Mouse (Mus musculus): ENCODE measurements around the gene Cd44. TPM values are rescaled to one million over a fixed set of nuclear protein-coding genes. Genes with fewer than 3 reads are reported as not detected.

Cd44 gene
- polyA plus RNA-seq, 1 experiment: 8.9 TPM

DNA sequence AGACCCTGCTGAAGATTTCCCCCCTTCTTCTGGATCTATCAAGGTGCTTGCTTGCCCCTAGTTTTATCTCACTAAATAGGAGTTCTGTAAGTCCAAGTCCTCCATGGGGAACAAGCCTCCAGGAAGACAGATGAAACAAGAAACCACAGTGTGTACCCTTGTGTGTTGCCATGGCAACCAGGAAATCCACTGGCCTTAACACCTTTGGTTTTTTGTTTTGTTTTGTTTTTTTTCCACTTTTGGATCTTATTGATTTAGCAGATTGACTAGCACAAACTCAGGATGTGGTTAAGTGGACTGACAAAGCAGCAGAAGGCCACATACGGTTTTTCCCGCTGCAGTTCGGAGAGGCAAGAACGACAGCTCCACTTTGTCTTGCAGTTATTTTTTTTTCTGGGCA, 27.6 kb downstream of the Cd44 start:
- Histone ChIP-seq H3K27me3 (ENCODE audit: control insufficient read depth, insufficient read depth, low read length) (no peaks in the 10 kb centered on the region), H3K4me3 (ENCODE audit: low read depth, low read length) (no peak overlapping the region), H3K4me1 (ENCODE audit: control insufficient read depth, insufficient read depth, insufficient read length, low read length) (peaks cover 5% of the 10 kb centered on the region; the same call in 1 of the 2 replicates), H3K27ac (ENCODE audit: insufficient read depth, low read depth, low read length) (0 out of 2 replicates have a peak overlapping the region, but pooled peaks have one; percentile 22), H3K36me3 (ENCODE audit: control insufficient read depth, insufficient read depth, low read length) (no peaks in the 10 kb centered on the region)
- 62% methylated on average over 4 of the region's 4 CpGs for WGBS
- TF ChIP-seq CTCF (IDR thresholded peaks at IDR 0.05; ENCODE audit: extremely low read depth, insufficient read length, insufficient replicate concordance, low read depth, low read length): no peak
- TF ChIP-seq POLR2A (IDR thresholded peaks at IDR 0.05; ENCODE audit: low read depth, low read length): no peak

DNA sequence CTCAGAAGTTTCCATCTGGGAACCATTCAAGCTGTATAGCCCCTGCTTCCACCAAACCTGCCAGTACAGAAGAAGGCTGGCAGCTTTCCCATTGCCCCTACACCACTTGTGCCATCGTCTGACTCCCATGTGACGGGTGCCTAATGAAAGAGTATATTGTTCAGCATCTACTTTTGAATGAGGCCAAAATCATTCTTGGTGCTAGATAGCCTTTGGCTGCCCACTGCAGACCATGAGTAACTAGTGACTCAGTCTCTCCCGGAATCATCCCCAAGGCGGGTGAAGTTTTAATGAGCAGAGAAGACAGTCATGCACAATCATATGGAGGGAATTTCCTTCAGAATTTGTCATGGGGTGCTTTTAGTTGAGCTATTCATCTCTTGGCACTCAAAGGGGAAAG, 28.3 kb downstream of the Cd44 start:
- H3K4me1 ChIP-seq (ENCODE audit: control insufficient read depth, insufficient read depth, insufficient read length, low read length): no peaks in the 10 kb centered on the region; the same call in 1 of the 2 replicates
- H3K27me3 ChIP-seq (ENCODE audit: control insufficient read depth, insufficient read depth, low read length): no peaks in the 10 kb centered on the region
- 95% methylated on average over 4 of the region's 4 CpGs for WGBS
- H3K4me3 ChIP-seq (ENCODE audit: low read depth, low read length): no peak overlapping the region
- no peak overlapping the region for H3K27ac ChIP-seq (ENCODE audit: insufficient read depth, low read depth, low read length)
- H3K36me3 ChIP-seq (ENCODE audit: control insufficient read depth, insufficient read depth, low read length): no peaks in the 10 kb centered on the region
- TF ChIP-seq CTCF (IDR thresholded peaks at IDR 0.05; ENCODE audit: extremely low read depth, insufficient read length, insufficient replicate concordance, low read depth, low read length): no peak
- TF ChIP-seq POLR2A (IDR thresholded peaks at IDR 0.05; ENCODE audit: low read depth, low read length): no peak

DNA sequence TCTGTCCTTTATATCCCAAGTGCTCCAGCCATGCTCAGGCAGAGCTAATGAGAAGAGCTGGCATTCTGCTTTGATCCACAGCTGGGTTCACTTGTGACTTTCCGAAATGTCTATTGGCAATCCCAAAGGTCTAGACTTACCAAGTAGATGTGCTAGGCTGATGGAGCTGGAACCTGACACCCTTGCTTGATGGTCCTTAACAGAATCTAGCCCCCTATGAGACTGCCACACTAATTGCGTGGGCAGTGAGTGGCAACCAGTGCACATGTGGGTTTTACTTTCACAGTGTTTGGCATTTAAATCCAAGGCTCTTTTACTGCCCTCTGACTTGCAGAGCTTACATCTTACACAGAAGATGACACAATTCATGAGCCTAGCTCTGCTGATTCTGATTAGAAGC, 29.0 kb downstream of the Cd44 start:
- TF ChIP-seq CTCF (IDR thresholded peaks at IDR 0.05; ENCODE audit: extremely low read depth, insufficient read length, insufficient replicate concordance, low read depth, low read length): no peak
- no peak for TF ChIP-seq POLR2A (IDR thresholded peaks at IDR 0.05; ENCODE audit: low read depth, low read length)
- WGBS: 93% methylated on average over 2 of the region's 2 CpGs
- Histone ChIP-seq H3K4me3 (ENCODE audit: low read depth, low read length) (no peak overlapping the region), H3K27me3 (ENCODE audit: control insufficient read depth, insufficient read depth, low read length) (no peaks in the 10 kb centered on the region), H3K36me3 (ENCODE audit: control insufficient read depth, insufficient read depth, low read length) (no peaks in the 10 kb centered on the region), H3K27ac (ENCODE audit: insufficient read depth, low read depth, low read length) (no peak overlapping the region), H3K4me1 (ENCODE audit: control insufficient read depth, insufficient read depth, insufficient read length, low read length) (no peaks in the 10 kb centered on the region; the same call in 1 of the 2 replicates)

GRCm38 (mm10) chr2:102868444-102868843, 33.0 kb downstream of the Cd44 start:
- TF ChIP-seq CTCF (IDR thresholded peaks at IDR 0.05; ENCODE audit: extremely low read depth, insufficient read length, insufficient replicate concordance, low read depth, low read length) (no peak), POLR2A (IDR thresholded peaks at IDR 0.05; ENCODE audit: low read depth, low read length) (no peak)
- Histone ChIP-seq H3K36me3 (ENCODE audit: control insufficient read depth, insufficient read depth, low read length) (peaks cover 2% of the 10 kb centered on the region; the same call in 1 of the 2 replicates), H3K4me3 (ENCODE audit: low read depth, low read length) (no peak overlapping the region), H3K27ac (ENCODE audit: insufficient read depth, low read depth, low read length) (no peak overlapping the region), H3K4me1 (ENCODE audit: control insufficient read depth, insufficient read depth, insufficient read length, low read length) (peaks cover 4% of the 10 kb centered on the region; the same call in 1 of the 2 replicates), H3K27me3 (ENCODE audit: control insufficient read depth, insufficient read depth, low read length) (no peaks in the 10 kb centered on the region)
- WGBS: 50% methylated on average over 2 of the region's 2 CpGs

- TF ChIP-seq CTCF (IDR thresholded peaks at IDR 0.05; ENCODE audit: extremely low read depth, insufficient read length, insufficient replicate concordance, low read depth, low read length): no peak
- no peak for TF ChIP-seq POLR2A (IDR thresholded peaks at IDR 0.05; ENCODE audit: low read depth, low read length)
- peak overlapping the region; percentile 52; the same call in 1 of the 2 replicates for H3K27ac ChIP-seq (ENCODE audit: insufficient read depth, low read depth, low read length)
- H3K27me3 ChIP-seq (ENCODE audit: control insufficient read depth, insufficient read depth, low read length): no peaks in the 10 kb centered on the region
- peaks cover 4% of the 10 kb centered on the region; the same call in 1 of the 2 replicates for H3K4me1 ChIP-seq (ENCODE audit: control insufficient read depth, insufficient read depth, insufficient read length, low read length)
- 16% methylated on average over 6 of the region's 6 CpGs for WGBS
- no peak overlapping the region for H3K4me3 ChIP-seq (ENCODE audit: low read depth, low read length)
- H3K36me3 ChIP-seq (ENCODE audit: control insufficient read depth, insufficient read depth, low read length): peaks cover 2% of the 10 kb centered on the region; the same call in 1 of the 2 replicates
Measured at GRCm38 (mm10) chr2:102867396-102868088, 33.9 kb downstream of the Cd44 start.

DNA sequence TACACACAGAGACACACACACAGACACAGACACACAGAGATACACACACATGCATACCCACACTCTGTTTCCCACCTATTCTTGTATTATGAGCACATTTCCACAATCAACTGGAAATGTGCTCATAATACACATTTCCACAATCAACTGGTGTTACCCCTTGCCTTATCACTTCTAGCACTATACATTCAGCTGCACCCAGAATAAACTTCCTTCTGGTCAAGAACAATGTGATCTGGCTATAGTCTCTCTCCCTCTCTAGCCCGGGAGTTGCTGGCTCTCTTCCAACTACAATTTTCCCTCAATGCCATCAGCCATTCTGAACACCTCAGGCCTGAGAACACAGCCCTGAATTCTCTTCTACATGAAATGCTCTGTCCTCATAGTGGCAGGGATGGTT, 34.9 kb downstream of the Cd44 start:
- Histone ChIP-seq H3K36me3 (ENCODE audit: control insufficient read depth, insufficient read depth, low read length) (peaks cover 2% of the 10 kb centered on the region; the same call in 1 of the 2 replicates), H3K4me1 (ENCODE audit: control insufficient read depth, insufficient read depth, insufficient read length, low read length) (peaks cover 4% of the 10 kb centered on the region; the same call in 1 of the 2 replicates), H3K27me3 (ENCODE audit: control insufficient read depth, insufficient read depth, low read length) (no peaks in the 10 kb centered on the region), H3K4me3 (ENCODE audit: low read depth, low read length) (no peak overlapping the region), H3K27ac (ENCODE audit: insufficient read depth, low read depth, low read length) (peak overlapping the region; percentile 52; the same call in 1 of the 2 replicates)
- 7% methylated on average over 1 of the region's 1 CpGs for WGBS
- TF ChIP-seq POLR2A (IDR thresholded peaks at IDR 0.05; ENCODE audit: low read depth, low read length): no peak
- no peak for TF ChIP-seq CTCF (IDR thresholded peaks at IDR 0.05; ENCODE audit: extremely low read depth, insufficient read length, insufficient replicate concordance, low read depth, low read length)

GRCm38 (mm10) chr2:102865354-102865752, 36.1 kb downstream of the Cd44 start:
- Histone ChIP-seq H3K36me3 (ENCODE audit: control insufficient read depth, insufficient read depth, low read length) (peaks cover 10% of the 10 kb centered on the region), H3K4me3 (ENCODE audit: low read depth, low read length) (no peak overlapping the region), H3K27ac (ENCODE audit: insufficient read depth, low read depth, low read length) (no peak overlapping the region), H3K4me1 (ENCODE audit: control insufficient read depth, insufficient read depth, insufficient read length, low read length) (peaks cover 4% of the 10 kb centered on the region; the same call in 1 of the 2 replicates), H3K27me3 (ENCODE audit: control insufficient read depth, insufficient read depth, low read length) (no peaks in the 10 kb centered on the region)
- TF ChIP-seq POLR2A (IDR thresholded peaks at IDR 0.05; ENCODE audit: low read depth, low read length) (no peak), CTCF (IDR thresholded peaks at IDR 0.05; ENCODE audit: extremely low read depth, insufficient read length, insufficient replicate concordance, low read depth, low read length) (no peak)
- 92% methylated on average over 8 of the region's 8 CpGs for WGBS

All from small intestine, adult 2 months (tissue).